Mouse (Mus musculus) testis, postnatal 10 days (tissue): ENCODE data around the gene Olfr1208.

ENCODE experiments used
- DNase-seq: peaks from one replicate; pipeline ENCODE4 v3.0.0; 2021; ENCODE audit warnings: low spot score

The Olfr1208 gene

DNA sequence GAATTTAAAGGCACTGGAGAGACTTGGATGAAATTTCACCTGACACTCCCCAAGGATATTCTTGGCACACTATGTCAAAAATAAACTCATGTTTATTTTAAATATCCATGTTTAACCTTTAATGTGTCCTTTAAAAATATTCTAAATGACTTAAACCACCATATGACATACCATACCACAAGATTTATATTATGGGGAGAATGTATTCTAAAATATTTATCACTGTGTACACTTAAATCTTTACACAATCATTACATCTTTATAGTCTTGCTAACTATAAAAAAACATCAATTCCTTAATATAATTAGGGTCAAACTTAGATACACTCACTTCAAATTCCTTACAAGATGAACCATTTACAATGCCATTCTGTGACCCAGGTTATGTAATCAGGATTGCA, at the start of gene Olfr1208:
Gene Olfr1208 (minus strand): TSS at position 101 of the 400 bp plus-strand sequence.
- no peak for DNase-seq

DNA sequence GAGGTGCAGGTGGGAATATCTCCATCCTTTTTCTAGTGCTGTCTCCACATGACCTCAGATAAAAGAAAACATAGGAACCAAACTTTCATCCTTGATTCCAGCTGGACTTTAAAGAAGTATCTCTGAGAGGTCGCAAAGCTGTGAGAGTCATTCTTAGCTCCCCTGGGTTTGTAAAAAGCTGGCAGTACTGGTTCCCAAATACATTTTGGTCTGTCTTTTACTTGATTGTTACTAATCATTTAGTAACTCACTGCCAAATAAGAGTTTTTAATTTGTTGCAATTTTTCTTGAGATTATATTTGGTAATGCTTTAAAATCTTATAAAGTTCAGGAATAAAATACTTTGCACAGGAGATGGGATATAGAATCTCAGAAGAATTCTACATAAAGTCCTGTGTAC, 35.9 kb upstream of the Olfr1208 start, which contains the start of gene Olfr1211:
Gene Olfr1211 (minus strand): TSS at position 101 of the 400 bp plus-strand sequence.
- DNase-seq = no peak

DNA sequence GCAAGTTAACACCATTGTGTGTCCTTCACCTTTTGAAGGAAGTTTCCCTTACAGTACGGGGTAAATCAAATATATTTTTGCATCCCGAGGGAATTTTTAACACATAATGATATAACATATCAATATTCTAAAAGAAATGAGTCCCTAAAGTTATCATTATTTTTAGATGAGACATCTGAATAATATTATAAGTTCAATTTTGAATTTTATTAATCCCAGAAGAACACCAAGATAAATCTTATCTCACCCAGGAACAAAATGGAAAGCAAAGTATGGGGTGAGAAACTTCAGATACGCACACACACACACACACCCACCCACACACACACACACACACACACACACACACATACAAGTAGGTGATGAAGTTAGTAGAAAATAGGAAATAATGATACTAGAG, 12.9 kb upstream of the Olfr1208 start, which contains the start of gene Olfr1209:
Gene Olfr1209 (minus strand): TSS at position 101 of the 400 bp plus-strand sequence.
- no peak for DNase-seq

DNA sequence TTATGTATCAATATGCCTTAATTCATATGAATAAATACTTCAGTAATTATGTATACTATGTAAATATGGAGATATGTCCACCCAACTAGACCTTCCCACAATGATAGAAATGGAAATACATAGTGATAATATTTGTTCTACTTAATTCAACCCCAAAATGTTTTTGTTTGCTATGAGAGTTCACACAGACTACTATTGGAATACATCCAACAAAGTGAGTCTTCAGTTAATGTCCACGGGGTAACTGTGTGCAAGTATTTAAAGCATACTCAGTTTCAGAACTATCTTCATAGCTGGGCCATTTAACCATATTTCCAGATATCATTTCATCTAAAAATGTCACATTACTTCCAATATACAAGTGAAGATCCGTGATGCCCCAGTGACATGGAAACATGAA, 39.2 kb downstream of the Olfr1208 start, which contains the start of gene Olfr1206:
Gene Olfr1206 (plus strand): TSS at position 301 of the 400 bp plus-strand sequence.
- DNase-seq = no peak

DNA sequence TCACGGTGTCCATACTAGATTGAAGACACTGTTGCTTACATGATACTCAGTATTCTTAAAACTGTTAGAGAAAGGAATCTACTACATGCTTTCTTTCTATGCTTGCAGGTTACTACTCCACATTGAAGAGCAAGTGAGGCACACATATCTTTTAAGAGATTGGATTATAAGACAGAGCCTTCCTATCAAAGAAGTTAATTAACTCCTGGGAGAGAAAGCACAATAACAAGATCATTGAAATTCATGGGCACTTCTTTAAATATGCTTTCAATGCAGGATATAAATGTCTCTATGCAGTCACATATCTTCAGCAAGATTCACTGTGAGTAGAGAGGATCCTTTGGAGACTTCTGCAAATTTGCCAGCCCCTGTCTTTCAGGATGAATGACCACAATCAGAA, 53.1 kb downstream of the Olfr1208 start, which contains the start of gene Olfr1204:
Gene Olfr1204 (plus strand): TSS at position 301 of the 400 bp plus-strand sequence.
- no peak for DNase-seq
